Mouse (Mus musculus): Measurements from ENCODE around the gene Papolb. TPM values are rescaled to one million over a fixed set of nuclear protein-coding genes. Genes with fewer than 3 reads are reported as not detected.

The Papolb gene
- polyA plus RNA-seq, 1 experiment: 0.31 TPM

- peak; percentile 53 for TF ChIP-seq CTCF (IDR thresholded peaks at IDR 0.05; ENCODE audit: extremely low read depth, insufficient read depth, low read length)
- no peak for TF ChIP-seq POLR2A (IDR thresholded peaks at IDR 0.05; ENCODE audit: extremely low read depth, insufficient read depth, low read length)
- Histone ChIP-seq H3K4me1 (ENCODE audit: control insufficient read depth, insufficient read depth, low read length) (no peaks in the 10 kb centered on the region), H3K4me3 (ENCODE audit: insufficient read depth, low read length) (no peak overlapping the region), H3K27ac (ENCODE audit: insufficient read depth, low read length) (no peak overlapping the region)
Measured at GRCm38 (mm10) chr5:142482512-142482911, 47.4 kb downstream of the Papolb start.

DNA sequence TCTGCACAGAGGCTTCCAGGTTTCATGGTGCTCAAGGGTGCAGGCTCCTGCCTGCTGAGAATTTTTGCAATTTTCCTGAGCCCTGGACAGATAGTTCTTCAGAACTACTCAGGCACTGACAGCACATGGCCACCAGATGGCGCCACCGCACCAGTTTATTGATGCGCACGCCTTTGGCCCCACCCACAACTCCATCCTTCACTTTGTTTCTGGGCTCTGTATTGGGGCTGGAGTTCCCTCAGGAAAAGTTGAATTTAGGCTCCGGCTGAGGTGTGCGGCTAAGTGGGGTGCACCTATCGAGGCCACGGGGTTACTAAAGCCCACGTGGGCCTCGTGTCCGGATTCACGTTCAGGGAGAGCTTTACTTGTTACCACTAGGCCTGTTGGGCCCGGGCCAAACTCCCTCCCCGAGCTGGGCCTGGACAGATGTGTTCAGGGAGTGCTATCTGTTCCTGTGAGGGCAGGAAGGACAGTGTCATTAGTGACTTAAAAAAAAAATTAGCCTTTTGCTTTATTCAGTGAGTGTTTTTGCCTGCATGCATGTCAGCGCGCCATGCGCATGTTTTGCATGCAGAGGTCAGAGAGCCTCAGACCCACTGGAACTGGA lies 50.9 kb downstream of the Papolb start:
- Histone ChIP-seq H3K4me1 (ENCODE audit: control insufficient read depth, insufficient read depth, low read length) (no peaks in the 10 kb centered on the region), H3K27ac (ENCODE audit: insufficient read depth, low read length) (no peak overlapping the region), H3K4me3 (ENCODE audit: insufficient read depth, low read length) (no peak overlapping the region)
- TF ChIP-seq POLR2A (IDR thresholded peaks at IDR 0.05; ENCODE audit: extremely low read depth, insufficient read depth, low read length): no peak
- peak; percentile 90 for TF ChIP-seq CTCF (IDR thresholded peaks at IDR 0.05; ENCODE audit: extremely low read depth, insufficient read depth, low read length)

GRCm38 (mm10) chr5:142477866-142478615 lies 51.8 kb downstream of the Papolb start:
- 0 out of 2 replicates have a peak, but pooled peaks cover 1% of the 10 kb centered on the region for H3K4me1 ChIP-seq (ENCODE audit: control insufficient read depth, insufficient read depth, low read length)
- TF ChIP-seq CTCF (IDR thresholded peaks at IDR 0.05; ENCODE audit: extremely low read depth, insufficient read depth, low read length): no peak
- TF ChIP-seq POLR2A (IDR thresholded peaks at IDR 0.05; ENCODE audit: extremely low read depth, insufficient read depth, low read length): no peak
- H3K27ac ChIP-seq (ENCODE audit: insufficient read depth, low read length): no peak overlapping the region
- H3K4me3 ChIP-seq (ENCODE audit: insufficient read depth, low read length): no peak overlapping the region

DNA sequence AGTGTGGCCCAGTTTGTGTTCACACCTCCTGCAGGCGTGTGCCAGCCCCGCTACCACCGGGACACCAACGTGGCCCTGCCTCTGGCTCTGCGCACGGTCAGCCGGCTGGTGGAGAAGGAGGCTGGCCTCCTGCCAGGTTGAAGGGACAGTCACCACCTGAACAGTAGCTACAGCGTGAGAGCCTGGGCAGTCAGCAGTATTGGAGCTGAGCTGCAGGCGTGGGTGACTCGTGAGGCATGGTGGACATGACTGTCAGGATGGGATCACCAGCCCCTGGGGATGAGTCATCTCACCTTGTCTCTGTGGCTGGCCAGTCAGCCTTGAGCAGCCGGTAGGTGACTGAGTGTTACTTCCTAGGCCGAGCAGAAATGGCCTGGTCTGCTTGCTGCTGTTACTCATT lies 52.5 kb downstream of the Papolb start:
- Histone ChIP-seq H3K27ac (ENCODE audit: insufficient read depth, low read length) (no peak overlapping the region), H3K4me3 (ENCODE audit: insufficient read depth, low read length) (no peak overlapping the region), H3K4me1 (ENCODE audit: control insufficient read depth, insufficient read depth, low read length) (0 out of 2 replicates have a peak, but pooled peaks cover 1% of the 10 kb centered on the region)
- TF ChIP-seq CTCF (IDR thresholded peaks at IDR 0.05; ENCODE audit: extremely low read depth, insufficient read depth, low read length) (no peak), POLR2A (IDR thresholded peaks at IDR 0.05; ENCODE audit: extremely low read depth, insufficient read depth, low read length) (no peak)

Other genes with a start within 250 kb of the Papolb start
- gene Foxk1, start 128.6 kb downstream of the Papolb start, polyA plus RNA-seq (2012; rRNA removed): 19.4 and 21.1 TPM in 2 replicates
- 31.5 and 32.5 TPM in 2 replicates for gene Ap5z1, start 66.1 kb downstream of the Papolb start, polyA plus RNA-seq (2012; rRNA removed)
- gene Radil, start 21.0 kb upstream of the Papolb start, polyA plus RNA-seq (2012; rRNA removed): 16.5 and 17.7 TPM in 2 replicates
- gene Mmd2, start 78.7 kb upstream of the Papolb start, polyA plus RNA-seq (2012; rRNA removed): 96.9 and 99.1 TPM in 2 replicates
- 72.2 and 74.3 TPM in 2 replicates for gene Wipi2, start 97.6 kb upstream of the Papolb start, polyA plus RNA-seq (2012; rRNA removed)
- 7.9 and 12.4 TPM in 2 replicates for gene Slc29a4, start 162.4 kb upstream of the Papolb start, polyA plus RNA-seq (2012; rRNA removed)

Measured in cortical plate, adult 2 months (tissue).